Mouse (Mus musculus) liver, embryonic 14.5 days (tissue): ENCODE measurements around the gene Acoxl. TPM values are rescaled to one million over a fixed set of nuclear protein-coding genes. Genes with fewer than 3 reads are reported as not detected.

ENCODE experiments used
- ATAC-seq: fragments of 200-750 bp; cut with Nextera tagmentation; 2 replicates; pipeline ENCODE4 v1.8.0; 2017; ENCODE audit warnings: moderate number of reproducible peaks, mild to moderate bottlenecking, moderate library complexity; ENCODE audit not compliant: insufficient read depth
- DNase-seq, 3 experiments: peaks; one replicate each; pipeline ENCODE4 v3.0.0-alpha.2; 2012 to 2013; ENCODE audit warnings: low read depth in 3 of 3, low spot score in 3 of 3
- H3K27ac ChIP-seq: fragments of 300-500 bp; sonication (generic); 2 replicates; pipeline ENCODE4 v1.5.1; 2014; ENCODE audit warnings: moderate library complexity, mild to moderate bottlenecking, control low read depth, inconsistent platforms
- H3K27me3 ChIP-seq: fragments of 300-500 bp; sonication (generic); 2 replicates; pipeline ENCODE4 v1.6.1; 2014; ENCODE audit warnings: mild to moderate bottlenecking, low read length, moderate library complexity; ENCODE audit not compliant: control insufficient read depth, insufficient read depth
- H3K36me3 ChIP-seq: fragments of 300-500 bp; sonication (generic); replicated peaks from 2 replicates; pipeline ENCODE4 v1.6.1; 2014; ENCODE audit warnings: low read depth; ENCODE audit not compliant: control insufficient read depth, insufficient read depth
- H3K4me1 ChIP-seq, 2 experiments: fragments of 200-500 bp in 1 of 2; fragments of 300-500 bp in 1 of 2; sonication (generic) in 1 of 2; replicated peaks; 2 replicates each; pipeline ENCODE4 v1.6.1; 2012 to 2014; ENCODE audit warnings: antibody characterized with exemption in 1 of 2, inconsistent platforms in 1 of 2, low read length in 1 of 2; ENCODE audit not compliant: control insufficient read depth in 2 of 2, insufficient read depth in 2 of 2
- H3K4me2 ChIP-seq: fragments of 300-500 bp; sonication (generic); 2 replicates; pipeline ENCODE4 v1.6.1; 2014; ENCODE audit warnings: low read depth, mild to moderate bottlenecking, control low read depth, moderate library complexity
- H3K4me3 ChIP-seq, 2 experiments: fragments of 200-500 bp in 1 of 2; fragments of 300-500 bp in 1 of 2; sonication (generic) in 1 of 2; 2 replicates each; pipeline ENCODE4 v1.5.1; 2012 to 2014; ENCODE audit warnings: low read depth in 2 of 2, low read length in 2 of 2, mild to moderate bottlenecking in 2 of 2, control low read depth in 1 of 2, inconsistent platforms in 1 of 2, moderate library complexity in 1 of 2; ENCODE audit not compliant: insufficient read depth in 1 of 2
- H3K9ac ChIP-seq: fragments of 300-500 bp; sonication (generic); replicated peaks from 2 replicates; pipeline ENCODE4 v1.6.1; 2014; ENCODE audit warnings: mild to moderate bottlenecking, control low read depth, moderate library complexity
- H3K9me3 ChIP-seq: fragments of 300-500 bp; sonication (generic); 2 replicates; pipeline ENCODE4 v1.6.1; 2016; ENCODE audit warnings: low read length, mixed read lengths; ENCODE audit not compliant: control insufficient read depth
- CTCF ChIP-seq: IDR thresholded peaks from 2 replicates; pipeline ENCODE4 v1.5.1; 2016; ENCODE audit warnings: antibody characterized with exemption, low read depth, control low read depth
- EP300 ChIP-seq: IDR thresholded peaks from 2 replicates; pipeline ENCODE4 v1.6.1; 2016; ENCODE audit warnings: antibody characterized with exemption, low read depth
- WGBS: fragments of 180-500 bp; shearing (Covaris S2); extraction: QIAGEN DNeasy Blood & Tissue Kit; methylation state at CpG from one replicate; pipeline ENCODE4 v1.1.7; 2014; ENCODE audit not compliant: insufficient replicate concordance; 5-methylcytosine and 5-hydroxymethylcytosine counted together
- polyA plus RNA-seq, 2 experiments: library from polyadenylated mRNA; depleted of rRNA in 1 of 2; stranded (reverse) in 1 of 2; unstranded in 1 of 2; fragments of >200 nt; fragmentation: Nextera tagmentation in 1 of 2; extraction: Ambion mirVana in 1 of 2; gene quantifications; 2 replicates each; pipeline versions ENCODE4 v1.2.1 to v1.2.3; 2012 to 2014

Acoxl gene
- polyA plus RNA-seq, 2 experiments = not detected

- Histone ChIP-seq H3K4me3 (no peak overlapping the region), H3K9me3 (no peaks in the 10 kb centered on the region), H3K27ac (no peak overlapping the region), H3K36me3 (peaks cover 7% of the 10 kb centered on the region; the same call in 1 of the 2 replicates), H3K9ac (no peak overlapping the region), H3K27me3 (no peaks in the 10 kb centered on the region), H3K4me1 (peaks cover 0 to 15% of the 10 kb centered on the region in 2 experiments; a peak in 3 of 4 replicates), H3K4me2 (no peak overlapping the region)
- TF ChIP-seq EP300 (no peak), CTCF (no peak)
- 78% methylated on average over 8 of the region's 8 CpGs for WGBS
- DNase-seq = no peak
- no peak for ATAC-seq
Observed at GRCm38 (mm10) chr2:128138924-128139323, 300.2 kb downstream of the Acoxl start.

GRCm38 (mm10) chr2:128139781-128140180 lies 301.1 kb downstream of the Acoxl start:
- TF ChIP-seq EP300 (no peak), CTCF (no peak)
- peaks cover 5% of the 10 kb centered on the region; the same call in 1 of the 2 replicates for H3K36me3 ChIP-seq
- no peak for DNase-seq
- H3K4me3 ChIP-seq = no peak overlapping the region
- H3K9ac ChIP-seq = no peak overlapping the region
- H3K9me3 ChIP-seq = no peaks in the 10 kb centered on the region
- no peak for ATAC-seq
- H3K27ac ChIP-seq = no peak overlapping the region
- peaks cover 8 to 23% of the 10 kb centered on the region in 2 experiments for H3K4me1 ChIP-seq
- no peaks in the 10 kb centered on the region for H3K27me3 ChIP-seq
- WGBS = 83% methylated on average over 15 of the region's 15 CpGs
- no peak overlapping the region for H3K4me2 ChIP-seq

GRCm38 (mm10) chr2:128140183-128140582 lies 301.5 kb downstream of the Acoxl start:
- TF ChIP-seq EP300 (no peak), CTCF (0 out of 2 replicates have a peak, but pooled peaks have one; percentile 11)
- ATAC-seq (no peak), DNase-seq (no peak)
- Histone ChIP-seq H3K4me3 (no peak overlapping the region), H3K4me1 (peaks cover 8 to 24% of the 10 kb centered on the region in 2 experiments), H3K27ac (no peak overlapping the region), H3K9me3 (no peaks in the 10 kb centered on the region), H3K27me3 (no peaks in the 10 kb centered on the region), H3K36me3 (peaks cover 1% of the 10 kb centered on the region; the same call in 1 of the 2 replicates), H3K9ac (no peak overlapping the region), H3K4me2 (no peak overlapping the region)
- 71% methylated on average over 3 of the region's 3 CpGs for WGBS

GRCm38 (mm10) chr2:128143992-128144391 lies 305.3 kb downstream of the Acoxl start:
- Histone ChIP-seq H3K27me3 (no peaks in the 10 kb centered on the region), H3K9ac (no peak overlapping the region), H3K4me1 (peaks cover 8 to 28% of the 10 kb centered on the region in 2 experiments), H3K4me2 (peak overlapping the region; percentile 7; the same call in 1 of the 2 replicates), H3K9me3 (no peaks in the 10 kb centered on the region), H3K36me3 (peaks cover 8% of the 10 kb centered on the region), H3K27ac (no peak overlapping the region), H3K4me3 (no peak overlapping the region)
- DNase-seq (peak in 2 of 3 experiments; percentile 45 to 55), ATAC-seq (peak; percentile 89)
- no peak for TF ChIP-seq CTCF
- peak; percentile 92 for TF ChIP-seq EP300

GRCm38 (mm10) chr2:128145433-128145832 lies 306.8 kb downstream of the Acoxl start:
- H3K27me3 ChIP-seq = no peaks in the 10 kb centered on the region
- no peak overlapping the region for H3K4me2 ChIP-seq
- no peak for DNase-seq
- peaks cover 8 to 28% of the 10 kb centered on the region in 2 experiments for H3K4me1 ChIP-seq
- no peak for ATAC-seq
- H3K9me3 ChIP-seq = no peaks in the 10 kb centered on the region
- H3K27ac ChIP-seq = no peak overlapping the region
- TF ChIP-seq CTCF = no peak
- TF ChIP-seq EP300 = no peak
- WGBS = 66% methylated on average over 3 of the region's 3 CpGs
- no peak overlapping the region for H3K9ac ChIP-seq
- H3K4me3 ChIP-seq = no peak overlapping the region
- H3K36me3 ChIP-seq = peaks cover 8% of the 10 kb centered on the region
